ENCODE assay signal across 9 mouse cellular contexts in the genomic region with DNA sequence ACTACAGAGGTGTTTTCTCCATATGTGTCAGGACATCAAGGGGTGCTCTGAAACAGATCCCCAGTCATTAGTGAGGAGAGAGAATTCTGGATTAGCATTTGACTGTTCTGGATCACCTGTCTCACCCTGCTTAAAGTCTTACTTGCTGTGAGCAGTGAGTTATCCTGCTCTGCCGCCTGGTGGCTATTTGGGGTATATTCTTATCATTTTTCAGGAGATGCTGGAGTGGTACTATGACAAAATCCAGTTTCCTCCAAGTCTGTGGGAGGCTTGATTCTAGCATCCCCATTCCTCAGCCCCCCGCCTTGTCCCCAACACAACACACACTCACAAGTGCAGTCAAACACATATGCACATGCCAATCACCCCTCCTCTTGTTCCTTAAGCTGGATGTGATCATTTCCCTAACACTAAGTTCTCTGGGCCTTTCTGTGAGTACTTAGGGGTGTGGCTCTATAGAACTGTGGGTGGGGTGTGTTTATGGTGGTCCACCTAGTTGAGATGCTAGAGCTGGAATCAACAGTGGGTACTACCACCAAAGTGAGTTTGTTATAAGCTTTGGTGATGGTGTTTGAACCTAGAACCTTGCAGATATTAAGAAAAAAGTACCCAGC.
DNase-seq lines count a peak whose midpoint lies in the region; ATAC-seq and TF ChIP-seq lines count a peak whose summit lies in the region.
"Had no signal": no experiment of that assay in that cellular context is flagged by ENCODE, and none has a peak within 500 bp of the region (broad histone marks: within the 10 kb centered on the region; RNA-seq: fewer than 3 reads in every experiment).

No protein-coding gene starts in this region.

- ATAC-seq in monocyte, adult 5-6 weeks (replicated peaks; ENCODE audit: insufficient number of reproducible peaks, low FRiP score, low TSS enrichment, poor library complexity, severe bottlenecking), result no peak

- TF ChIP-seq POLR2A in CH12.LX (IDR thresholded peaks at IDR 0.05; ENCODE audit: low read depth, low read length), result no peak

- H3K9ac ChIP-seq in CH12.LX (ENCODE audit: insufficient read depth, low read depth), result no peak overlapping the region
- H3K9ac ChIP-seq: embryonic facial prominence, embryonic 12.5 days had no signal

- no peak overlapping the region for H3K27ac ChIP-seq in CH12.LX (ENCODE audit: insufficient read depth, low read depth)
- H3K27ac ChIP-seq: embryonic facial prominence, embryonic 12.5 days had no signal

- no peak overlapping the region for H3K4me3 ChIP-seq in CH12.LX (replicated peaks in 1 of 3; ENCODE audit: low read depth in 2 of 3, low read length in 2 of 3, poor library complexity in 1 of 3)
- H3K4me3 ChIP-seq: embryonic facial prominence, embryonic 12.5 days had no signal

- dilution Hi-C loops in CH12.LX (cut with MboI; ENCODE audit: extremely low pct_ligation_motif_present, extremely low pct_unique_long_range_greater_than_20kb, low sequenced_read_pairs), result no loop called here

- no peaks in the 10 kb centered on the region for H3K27me3 ChIP-seq in CH12.LX (replicated peaks)
- H3K27me3 ChIP-seq: embryonic facial prominence, embryonic 12.5 days had no signal

- H3K4me2 ChIP-seq in CH12.LX (ENCODE audit: insufficient read depth, low read depth, poor library complexity, severe bottlenecking), result no peak overlapping the region
- H3K4me2 ChIP-seq: embryonic facial prominence, embryonic 12.5 days had no signal

- peak; percentile 80 for TF ChIP-seq RAD21 in CH12.LX (IDR thresholded peaks at IDR 0.05; ENCODE audit: low read depth, low read length)

- DNase-seq in CH12.LX (ENCODE audit: extremely low read depth), result peak; percentile 53
- peak; percentile 51 to 90 for DNase-seq in adrenal gland, adult (ENCODE audit: inconsistent age in 2 of 2, low spot score in 1 of 2)
- peak; percentile 46 for DNase-seq in embryo, embryonic 11.5 days (ENCODE audit: low read depth, low spot score)
- DNase-seq in heart, postnatal 14 days, result peak; percentile 53 to 66
- DNase-seq in kidney, postnatal 4 days, result peak; percentile 49 to 62
- DNase-seq in lung, postnatal 10 days, result peak; percentile 56
- DNase-seq in right cerebral cortex, postnatal 36 days (ENCODE audit: low spot score in 2 of 2), result peak; percentile 48 to 49

- H3K9me3 ChIP-seq in CH12.LX (replicated peaks; ENCODE audit: low read length), result no peaks in the 10 kb centered on the region
- H3K9me3 ChIP-seq: embryonic facial prominence, embryonic 12.5 days had no signal

- H3K79me2 ChIP-seq in CH12.LX (replicated peaks; ENCODE audit: control insufficient read depth, extremely low read depth, insufficient read depth, poor library complexity, severe bottlenecking), result no peaks in the 10 kb centered on the region

- intact Hi-C loops in heart, postnatal 14 days (cut with DNase I), result loop anchor here (1.0 to 10.0 kb wide), 5 partner anchors 187 to 631 kb away; no protein-coding TSS in a partner anchor

- no peak for TF ChIP-seq EP300 in CH12.LX (IDR thresholded peaks at IDR 0.05; ENCODE audit: low read length)

- TF ChIP-seq CTCF in CH12.LX (conservative IDR thresholded peaks at IDR 0.05 in 1 of 2, IDR thresholded peaks at IDR 0.05 in 1 of 2; ENCODE audit: low read depth in 2 of 2, low read length in 2 of 2), result peak; percentile 82 to 85

- in situ Hi-C loops in CH12.LX (cut with MboI; ENCODE audit: low pct_ligation_motif_present, low pct_unique_long_range_greater_than_20kb, low sequenced_read_pairs), result loop anchor here (10.0 kb wide), 1 partner anchor 429 kb away; no protein-coding TSS in a partner anchor

- H3K4me1 ChIP-seq in CH12.LX (ENCODE audit: control insufficient read depth in 1 of 2, insufficient read depth in 2 of 2), result no peaks in the 10 kb centered on the region

- no peaks in the 10 kb centered on the region for H3K36me3 ChIP-seq in CH12.LX (replicated peaks in 1 of 2; ENCODE audit: control insufficient read depth in 1 of 2, insufficient read depth in 1 of 2, low read length in 1 of 2)
- H3K36me3 ChIP-seq: embryonic facial prominence, embryonic 12.5 days had no signal

TF ChIP-seq in CH12.LX, 34 proteins besides CTCF, POLR2A, EP300 and RAD21:
- TF ChIP-seq MXI1 (IDR thresholded peaks at IDR 0.05; ENCODE audit: low read depth, low read length), result no peak
- no peak for TF ChIP-seq GABPA (IDR thresholded peaks at IDR 0.05; ENCODE audit: insufficient replicate concordance, low read depth, low read length)
- TF ChIP-seq SMC3 (IDR thresholded peaks at IDR 0.05; ENCODE audit: low read depth, low read length), result peak; percentile 86
- peak; percentile 48; the same call in 1 of the 2 replicates for TF ChIP-seq ZC3H11A (IDR thresholded peaks at IDR 0.05; ENCODE audit: low read depth, low read length)
- no peak for TF ChIP-seq KAT2A (IDR thresholded peaks at IDR 0.05; ENCODE audit: insufficient replicate concordance, low read length)
